Mouse (Mus musculus): Measurements from ENCODE around the gene Hist1h1b.
"Not testable (repeated sequence)": the region's sequence is repeated elsewhere in the genome, so short reads cannot be mapped to it uniquely, and the experiment has no call there.

DNA sequence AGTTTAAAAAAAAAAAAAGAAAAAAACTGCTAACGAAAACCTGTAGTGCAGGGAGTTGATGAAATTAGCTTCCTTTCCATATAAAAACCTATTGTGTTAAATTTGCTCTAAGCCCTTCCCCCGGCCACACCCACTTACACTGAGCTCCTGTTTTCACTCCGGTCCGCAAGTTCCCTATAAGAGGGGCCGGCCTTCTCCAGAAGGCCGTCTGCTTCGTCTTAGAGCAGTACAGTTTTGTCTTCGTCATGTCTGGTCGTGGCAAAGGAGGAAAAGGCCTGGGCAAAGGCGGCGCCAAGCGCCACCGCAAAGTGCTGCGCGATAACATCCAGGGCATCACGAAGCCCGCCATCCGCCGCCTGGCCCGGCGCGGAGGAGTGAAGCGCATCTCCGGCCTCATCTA, 31.1 kb upstream of the Hist1h1b start, which contains the start of gene Hist1h4m:
- not testable (repeated sequence) for TF ChIP-seq ZC3H11A (IDR thresholded peaks at IDR 0.05; ENCODE audit: borderline replicate concordance, low read depth, low read length); MAFK (IDR thresholded peaks at IDR 0.05; ENCODE audit: insufficient read depth, low read depth, low read length); CHD2 (IDR thresholded peaks at IDR 0.05; ENCODE audit: low read depth, low read length)
